Mouse (Mus musculus) large intestine, adult 2 months (tissue): Measurements from ENCODE around the gene Gm11213. TPM values are rescaled to one million over a fixed set of nuclear protein-coding genes. Genes with fewer than 3 reads are reported as not detected.

Experiments used
- DNase-seq: peaks from one replicate; pipeline ENCODE4 v3.0.0-alpha.2; 2012; ENCODE audit warnings: low read depth, low spot score
- WGBS: fragments of 180-500 bp; shearing (Covaris S2); methylation state at CpG from one replicate; pipeline ENCODE4 v1.1.7; 2018; 5-methylcytosine and 5-hydroxymethylcytosine counted together
- polyA plus RNA-seq: library from polyadenylated mRNA; depleted of rRNA; stranded (reverse); fragments of >200 nt; gene quantifications from 2 replicates; pipeline ENCODE4 v1.2.3, GENCODE M21; 2012

Gm11213 gene
- polyA plus RNA-seq, 1 experiment = not detected

- DNase-seq = no peak
- WGBS = 88% methylated on average over 10 of the region's 10 CpGs
Measured at GRCm38 (mm10) chr4:63585216-63585615, 19.8 kb downstream of the Gm11213 start.

DNA sequence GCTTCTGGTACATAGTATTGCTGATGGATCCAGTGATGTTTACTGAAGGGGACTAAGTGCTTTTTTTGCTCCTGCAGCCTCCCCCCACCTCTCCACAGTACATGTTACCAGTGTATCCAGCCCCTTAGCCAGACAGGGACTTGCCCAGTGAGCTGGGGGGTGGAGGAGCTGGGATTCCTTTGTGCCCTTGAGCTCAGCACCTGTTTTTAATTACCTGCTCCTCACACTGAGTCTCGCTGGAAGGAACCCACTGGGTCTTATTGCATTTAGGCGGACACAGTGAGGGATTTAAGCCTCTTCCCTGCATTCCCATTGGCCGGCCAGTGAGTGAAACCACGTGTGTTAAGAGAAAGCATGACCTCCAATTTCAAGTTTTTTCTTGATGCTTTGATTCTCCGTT, 22.5 kb downstream of the Gm11213 start:
- 83% methylated on average over 5 of the region's 5 CpGs for whole genome bisulfite sequencing
- no peak for DNase-seq

DNA sequence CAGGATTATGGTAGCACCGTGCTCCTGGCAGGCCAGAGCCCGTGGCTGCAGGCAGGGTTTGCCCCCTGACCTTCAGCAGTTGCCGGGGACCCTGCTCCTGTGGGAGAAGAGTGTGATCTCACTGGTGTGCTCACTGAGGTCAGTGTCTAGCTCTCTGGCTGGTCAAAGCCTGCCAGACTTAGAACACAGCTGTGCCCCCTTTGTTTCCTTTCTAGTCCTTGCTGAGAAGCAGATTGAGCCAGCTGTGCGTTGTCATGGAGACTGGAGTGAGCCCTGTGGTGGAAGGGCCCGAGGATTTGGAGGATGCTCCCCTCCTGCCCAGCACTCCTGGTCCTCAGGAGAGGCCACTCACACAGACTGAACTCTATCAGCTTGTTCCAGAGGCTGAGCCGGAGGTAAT, 25.0 kb downstream of the Gm11213 start:
- 68% methylated on average over 6 of the region's 6 CpGs for WGBS
- DNase-seq = no peak

DNA sequence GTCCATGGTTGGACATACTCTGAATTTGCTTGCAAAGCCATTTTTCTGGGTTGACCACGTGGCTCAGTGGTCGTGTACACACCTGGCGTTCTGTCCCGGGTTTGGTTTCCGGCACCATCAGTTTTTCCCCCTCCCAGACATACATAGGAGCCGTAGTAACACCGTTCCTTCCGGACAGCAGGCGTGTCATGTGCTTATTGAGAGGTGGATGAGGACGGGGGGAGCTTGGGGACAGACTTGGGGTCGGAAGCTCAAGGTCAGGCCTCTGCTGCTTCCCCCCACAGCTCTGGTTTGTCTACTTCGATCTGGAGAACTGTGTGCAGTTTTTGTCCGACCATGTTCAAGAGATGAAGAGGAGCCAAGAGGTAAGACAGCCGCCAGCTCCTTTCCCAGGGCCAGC, 25.4 kb downstream of the Gm11213 start:
- 87% methylated on average over 14 of the region's 14 CpGs for WGBS
- no peak for DNase-seq

DNA sequence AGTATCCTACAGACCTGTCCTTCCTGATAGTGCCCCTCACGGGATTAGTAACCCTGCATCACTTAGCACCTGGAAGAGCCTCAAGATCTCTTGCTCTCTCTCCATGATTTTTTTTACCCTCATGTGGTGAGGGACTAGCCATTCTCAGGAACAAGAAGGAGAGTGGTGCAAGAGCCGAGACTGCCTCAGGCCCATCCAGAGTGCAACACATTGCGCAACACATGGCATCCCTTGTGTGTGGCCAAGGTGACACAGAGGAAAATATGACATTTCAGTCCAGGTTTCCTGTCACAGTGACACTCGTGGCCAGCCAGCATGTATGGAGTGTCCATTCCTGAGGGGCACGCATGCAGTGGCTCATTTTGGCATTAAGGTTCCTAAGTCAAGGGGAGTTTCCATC, 32.4 kb downstream of the Gm11213 start:
- no peak for DNase-seq
- 90% methylated on average over 5 of the region's 5 CpGs for WGBS

- no peak for DNase-seq
- WGBS = 53% methylated on average over 7 of the region's 7 CpGs
Measured at GRCm38 (mm10) chr4:63570208-63570781, 34.8 kb downstream of the Gm11213 start.

GRCm38 (mm10) chr4:63569322-63569721, 35.7 kb downstream of the Gm11213 start:
- WGBS = 91% methylated on average over 8 of the region's 8 CpGs
- DNase-seq = no peak

- no peak for DNase-seq
- WGBS = 85% methylated on average over 10 of the region's 10 CpGs
Measured at GRCm38 (mm10) chr4:63567712-63568390, 37.2 kb downstream of the Gm11213 start.

DNA sequence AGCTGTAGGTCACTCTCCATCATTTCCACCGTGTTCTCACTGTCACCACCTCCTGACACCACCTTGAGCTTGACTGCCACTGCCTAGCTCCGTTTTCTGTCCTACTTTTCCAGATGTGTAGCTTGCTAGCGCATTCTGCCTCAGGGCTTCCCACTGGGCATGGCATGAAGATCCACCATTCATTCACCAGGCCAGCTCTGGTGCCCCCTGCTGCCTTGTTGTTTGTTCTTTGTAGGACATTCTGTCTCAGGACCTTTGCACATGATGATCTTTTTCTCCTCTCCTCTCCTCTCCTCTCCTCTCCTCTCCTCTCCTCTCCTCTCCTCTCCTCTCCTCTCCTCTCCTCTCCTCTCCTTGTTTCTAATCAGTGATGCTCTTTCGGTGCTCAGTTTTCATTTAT, 42.3 kb downstream of the Gm11213 start:
- 84% methylated on average over 4 of the region's 4 CpGs for WGBS
- no peak for DNase-seq

GRCm38 (mm10) chr4:63561861-63562675, 43.0 kb downstream of the Gm11213 start:
- no peak for DNase-seq
- 27% methylated on average over 7 of the region's 7 CpGs for WGBS

GRCm38 (mm10) chr4:63560079-63560478, 45.0 kb downstream of the Gm11213 start:
- WGBS = 36% methylated on average over 8 of the region's 8 CpGs
- no peak for DNase-seq

- DNase-seq = no peak
- 22% methylated on average over 9 of the region's 9 CpGs for WGBS
Measured at GRCm38 (mm10) chr4:63559127-63559697, 45.8 kb downstream of the Gm11213 start.

GRCm38 (mm10) chr4:63558407-63559081, 46.5 kb downstream of the Gm11213 start, which contains the start of gene Tmem268:
Gene Tmem268 (plus strand): TSS chr4:63558781.
- WGBS = under 1% methylated on average over 81 of the region's 81 CpGs
- DNase-seq = no peak

GRCm38 (mm10) chr4:63557124-63558059, 47.7 kb downstream of the Gm11213 start:
- DNase-seq = no peak
- whole genome bisulfite sequencing = 44% methylated on average over 16 of the region's 16 CpGs

DNA sequence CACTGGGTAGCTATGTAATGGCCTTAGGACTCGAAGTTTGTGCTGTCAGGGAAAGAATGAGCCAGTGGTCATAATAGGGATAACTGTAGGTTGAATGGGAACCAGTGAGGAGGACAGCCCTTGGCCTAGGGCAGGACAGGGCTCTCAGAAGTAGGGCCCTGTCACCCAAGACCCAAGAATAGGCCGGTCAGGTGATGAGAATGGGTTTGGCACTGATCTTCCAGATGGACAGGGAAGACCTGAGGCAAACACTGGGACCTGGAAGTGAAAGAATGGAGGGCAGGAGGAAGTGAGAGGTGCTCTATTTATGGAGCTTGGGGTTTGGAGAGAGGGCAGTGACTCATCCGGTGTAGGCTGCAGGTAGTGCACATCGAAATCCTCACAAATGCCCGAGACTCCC, 48.4 kb downstream of the Gm11213 start:
- whole genome bisulfite sequencing = 40% methylated on average over 5 of the region's 5 CpGs
- no peak for DNase-seq

- no peak for DNase-seq
- 52% methylated on average over 2 of the region's 2 CpGs for WGBS
Measured at GRCm38 (mm10) chr4:63555111-63555510, 50.0 kb downstream of the Gm11213 start.

GRCm38 (mm10) chr4:63554616-63555015, 50.4 kb downstream of the Gm11213 start:
- DNase-seq = no peak
- WGBS = 20% methylated on average over 3 of the region's 3 CpGs

GRCm38 (mm10) chr4:63553789-63554576, 51.1 kb downstream of the Gm11213 start:
- no peak for DNase-seq

More at GRCm38 (mm10) chr4:63553789-63554576, 51.1 kb downstream of the Gm11213 start:
- 47% methylated on average over 4 of the region's 4 CpGs for WGBS
